Mouse (Mus musculus): ENCODE data around the gene Slc10a7. TPM values are rescaled to one million over a fixed set of nuclear protein-coding genes. Genes with fewer than 3 reads are reported as not detected.
"Not testable (repeated sequence)": the region's sequence is repeated elsewhere in the genome, so short reads cannot be mapped to it uniquely, and the experiment has no call there.

Slc10a7 gene
- polyA plus RNA-seq, 1 experiment from 2014 or later = 10.1 TPM

DNA sequence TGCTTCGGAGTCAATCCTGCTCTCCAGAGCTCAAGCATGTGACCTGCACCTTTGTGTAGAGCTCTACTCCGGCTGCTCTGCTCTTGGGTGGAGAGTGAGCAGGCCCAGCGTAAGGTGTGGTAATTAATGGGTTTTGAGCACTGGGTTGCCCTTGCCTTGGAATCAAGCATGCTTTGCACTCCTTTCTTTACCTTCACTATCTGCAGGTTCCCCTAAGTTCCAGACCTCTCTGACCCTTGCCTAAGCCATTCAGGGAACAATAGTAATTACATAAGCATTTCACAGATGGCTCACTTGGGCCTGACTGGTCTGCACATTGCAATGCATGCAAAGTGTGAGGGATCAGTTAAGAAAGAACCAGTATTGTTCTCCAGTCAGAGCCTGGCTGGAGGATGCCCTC, 28.6 kb downstream of the Slc10a7 start:
- 93% methylated on average over 3 of the region's 3 CpGs for WGBS
- Histone ChIP-seq H3K4me1 (ENCODE audit: control insufficient read depth, insufficient read depth, low read length) (no peaks in the 10 kb centered on the region), H3K4me2 (ENCODE audit: low read length) (no peak overlapping the region), H3K36me3 (ENCODE audit: control insufficient read depth, insufficient read depth, low read length) (0 out of 2 replicates have a peak, but pooled peaks cover 4% of the 10 kb centered on the region), H3K9ac (ENCODE audit: low read depth, low read length) (no peak overlapping the region), H3K9me3 (replicated peaks; ENCODE audit: control insufficient read depth, low read length, poor library complexity, severe bottlenecking) (no peaks in the 10 kb centered on the region), H3K27me3 (ENCODE audit: control insufficient read depth, insufficient read depth, low read depth, low read length) (no peaks in the 10 kb centered on the region), H3K4me3 (ENCODE audit: low read depth, low read length) (no peak overlapping the region), H3K27ac (ENCODE audit: low read length) (no peak overlapping the region)
- ATAC-seq = no peak

DNA sequence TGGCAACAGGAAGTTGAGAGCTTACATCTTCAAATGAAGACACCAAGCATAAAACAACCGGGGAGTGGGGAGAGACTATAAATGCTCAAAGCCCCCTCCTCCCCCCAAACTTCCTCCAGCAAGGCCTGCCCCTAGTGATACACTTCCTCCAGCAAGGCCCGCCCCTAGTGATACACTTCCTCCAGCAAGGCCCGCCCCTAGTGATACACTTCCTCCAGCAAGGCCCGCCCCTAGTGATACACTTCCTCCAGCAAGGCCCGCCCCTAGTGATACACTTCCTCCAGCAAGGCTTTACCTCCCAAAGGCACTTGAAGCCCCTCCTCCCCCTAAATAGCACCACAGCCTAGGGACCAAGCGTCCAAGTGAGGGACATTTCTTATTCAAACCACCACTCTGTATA, 33.5 kb downstream of the Slc10a7 start:
- H3K4me1 ChIP-seq (ENCODE audit: control insufficient read depth, insufficient read depth, low read length); H3K27ac ChIP-seq (ENCODE audit: low read length); ATAC-seq; H3K9me3 ChIP-seq (replicated peaks; ENCODE audit: control insufficient read depth, low read length, poor library complexity, severe bottlenecking); H3K9ac ChIP-seq (ENCODE audit: low read depth, low read length); H3K4me2 ChIP-seq (ENCODE audit: low read length); H3K27me3 ChIP-seq (ENCODE audit: control insufficient read depth, insufficient read depth, low read depth, low read length); H3K36me3 ChIP-seq (ENCODE audit: control insufficient read depth, insufficient read depth, low read length); H3K4me3 ChIP-seq (ENCODE audit: low read depth, low read length): not testable (repeated sequence)
- 93% methylated on average over 3 of the region's 6 CpGs for WGBS

DNA sequence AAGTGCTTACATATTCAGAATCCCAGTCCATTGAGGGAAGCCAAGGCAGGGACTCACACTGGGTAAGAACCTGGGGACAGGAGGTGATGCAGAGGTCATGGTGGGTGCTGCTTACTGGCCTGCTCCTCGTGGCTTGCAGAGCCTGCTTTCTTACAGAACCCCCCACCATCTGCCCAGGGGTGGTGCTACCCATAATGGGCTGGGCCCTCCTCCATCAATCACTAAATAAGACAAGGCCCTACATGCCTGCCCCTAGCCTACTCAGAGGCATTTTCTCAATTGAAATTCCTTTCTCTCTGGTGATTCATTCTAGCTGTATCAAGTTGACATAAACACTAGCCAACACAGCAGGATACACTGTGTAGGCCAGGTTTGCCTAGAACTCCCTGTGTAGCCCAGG, 34.5 kb downstream of the Slc10a7 start:
- Histone ChIP-seq H3K4me3 (ENCODE audit: low read depth, low read length) (no peak overlapping the region), H3K9ac (ENCODE audit: low read depth, low read length) (no peak overlapping the region), H3K27me3 (ENCODE audit: control insufficient read depth, insufficient read depth, low read depth, low read length) (no peaks in the 10 kb centered on the region), H3K36me3 (ENCODE audit: control insufficient read depth, insufficient read depth, low read length) (0 out of 2 replicates have a peak, but pooled peaks cover 4% of the 10 kb centered on the region), H3K4me1 (ENCODE audit: control insufficient read depth, insufficient read depth, low read length) (no peaks in the 10 kb centered on the region), H3K27ac (ENCODE audit: low read length) (no peak overlapping the region), H3K9me3 (replicated peaks; ENCODE audit: control insufficient read depth, low read length, poor library complexity, severe bottlenecking) (no peaks in the 10 kb centered on the region), H3K4me2 (ENCODE audit: low read length) (no peak overlapping the region)
- 55% methylated on average over 1 of the region's 1 CpGs for whole genome bisulfite sequencing
- ATAC-seq = no peak

DNA sequence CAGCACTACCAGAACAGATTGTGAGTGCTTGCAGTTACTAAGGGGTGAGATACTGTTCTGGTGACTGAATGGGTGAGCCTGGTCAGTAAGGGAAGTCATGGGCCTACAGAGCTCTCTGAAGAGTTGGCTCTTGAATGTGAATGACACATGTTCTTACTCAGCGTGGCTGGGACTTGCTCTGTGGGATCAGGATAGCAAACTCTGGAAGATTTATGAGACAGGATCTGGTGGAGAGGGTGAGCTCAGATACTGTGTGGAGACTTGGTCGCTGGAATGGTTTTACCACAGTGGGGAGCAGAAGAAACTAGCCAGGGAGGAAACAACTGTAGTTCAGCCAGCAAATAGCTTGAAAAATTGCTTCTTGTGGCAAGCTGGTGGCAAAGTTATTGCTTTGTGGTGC, 35.4 kb downstream of the Slc10a7 start:
- 91% methylated on average over 2 of the region's 2 CpGs for WGBS
- H3K27me3 ChIP-seq (ENCODE audit: control insufficient read depth, insufficient read depth, low read depth, low read length) = no peaks in the 10 kb centered on the region
- no peaks in the 10 kb centered on the region for H3K9me3 ChIP-seq (replicated peaks; ENCODE audit: control insufficient read depth, low read length, poor library complexity, severe bottlenecking)
- H3K4me1 ChIP-seq (ENCODE audit: control insufficient read depth, insufficient read depth, low read length) = 0 out of 2 replicates have a peak, but pooled peaks cover 2% of the 10 kb centered on the region
- H3K4me2 ChIP-seq (ENCODE audit: low read length) = no peak overlapping the region
- no peak for ATAC-seq
- no peak overlapping the region for H3K4me3 ChIP-seq (ENCODE audit: low read depth, low read length)
- H3K27ac ChIP-seq (ENCODE audit: low read length) = no peak overlapping the region
- H3K36me3 ChIP-seq (ENCODE audit: control insufficient read depth, insufficient read depth, low read length) = 0 out of 2 replicates have a peak, but pooled peaks cover 4% of the 10 kb centered on the region
- H3K9ac ChIP-seq (ENCODE audit: low read depth, low read length) = no peak overlapping the region

DNA sequence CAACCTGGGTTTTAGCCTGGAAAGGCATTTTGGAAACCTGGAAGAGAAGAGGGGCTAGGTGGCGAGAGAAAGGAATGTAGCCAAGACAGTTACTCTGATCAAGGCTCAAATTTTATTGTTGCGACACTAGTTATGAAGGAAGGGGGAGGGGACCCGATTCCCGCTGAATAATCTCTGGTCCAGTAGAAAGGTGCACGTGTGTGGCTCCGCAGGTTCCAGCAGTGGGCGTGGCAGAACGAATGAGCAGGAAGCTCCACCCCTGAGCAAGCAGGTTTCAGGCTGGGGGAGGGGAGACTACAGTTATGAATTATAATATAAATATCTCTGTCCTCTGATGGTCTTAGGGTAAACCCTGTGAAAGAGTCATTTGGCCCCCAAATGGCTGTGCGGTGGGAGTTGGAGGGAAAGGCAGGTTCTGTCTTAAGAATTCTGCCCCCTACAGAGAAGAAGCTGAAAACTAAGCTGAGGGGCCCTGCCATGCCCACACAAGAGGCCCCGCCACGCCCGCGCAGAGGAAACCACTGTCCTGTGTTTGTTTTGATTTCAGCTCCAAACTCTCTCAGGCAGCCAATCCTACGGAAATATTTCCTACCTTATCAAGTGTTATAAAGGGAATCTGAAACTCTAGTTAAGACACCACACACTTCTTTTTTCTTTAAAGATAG, 36.1 kb downstream of the Slc10a7 start:
- 44% methylated on average over 7 of the region's 14 CpGs for WGBS
- ATAC-seq = not testable (repeated sequence)

GRCm38 (mm10) chr8:78549971-78550751, 41.0 kb downstream of the Slc10a7 start:
- Histone ChIP-seq H3K4me3 (ENCODE audit: low read depth, low read length) (no peak overlapping the region), H3K9ac (ENCODE audit: low read depth, low read length) (no peak overlapping the region), H3K27ac (ENCODE audit: low read length) (peak overlapping the region; percentile 33), H3K36me3 (ENCODE audit: control insufficient read depth, insufficient read depth, low read length) (no peaks in the 10 kb centered on the region), H3K27me3 (ENCODE audit: control insufficient read depth, insufficient read depth, low read depth, low read length) (no peaks in the 10 kb centered on the region), H3K4me1 (ENCODE audit: control insufficient read depth, insufficient read depth, low read length) (peaks cover 15% of the 10 kb centered on the region), H3K4me2 (ENCODE audit: low read length) (no peak overlapping the region), H3K9me3 (replicated peaks; ENCODE audit: control insufficient read depth, low read length, poor library complexity, severe bottlenecking) (no peaks in the 10 kb centered on the region)
- WGBS = 29% methylated on average over 10 of the region's 10 CpGs
- peak; percentile 83 for ATAC-seq

More for the DNA sequence above, 36.1 kb downstream of the Slc10a7 start:
- H3K27me3 ChIP-seq (ENCODE audit: control insufficient read depth, insufficient read depth, low read depth, low read length); H3K4me3 ChIP-seq (ENCODE audit: low read depth, low read length); H3K27ac ChIP-seq (ENCODE audit: low read length); H3K9me3 ChIP-seq (replicated peaks; ENCODE audit: control insufficient read depth, low read length, poor library complexity, severe bottlenecking); H3K4me1 ChIP-seq (ENCODE audit: control insufficient read depth, insufficient read depth, low read length); H3K36me3 ChIP-seq (ENCODE audit: control insufficient read depth, insufficient read depth, low read length); H3K9ac ChIP-seq (ENCODE audit: low read depth, low read length); H3K4me2 ChIP-seq (ENCODE audit: low read length): not testable (repeated sequence)

GRCm38 (mm10) chr8:78550752-78551134, 41.6 kb downstream of the Slc10a7 start:
- no peak overlapping the region for H3K9ac ChIP-seq (ENCODE audit: low read depth, low read length)
- no peaks in the 10 kb centered on the region for H3K9me3 ChIP-seq (replicated peaks; ENCODE audit: control insufficient read depth, low read length, poor library complexity, severe bottlenecking)
- H3K27ac ChIP-seq (ENCODE audit: low read length) = peak overlapping the region; percentile 47; the same call in 1 of the 2 replicates
- ATAC-seq = peak; percentile 59; the same call in 1 of the 2 replicates
- H3K4me3 ChIP-seq (ENCODE audit: low read depth, low read length) = no peak overlapping the region
- H3K4me2 ChIP-seq (ENCODE audit: low read length) = no peak overlapping the region
- H3K4me1 ChIP-seq (ENCODE audit: control insufficient read depth, insufficient read depth, low read length) = peaks cover 15% of the 10 kb centered on the region
- H3K27me3 ChIP-seq (ENCODE audit: control insufficient read depth, insufficient read depth, low read depth, low read length) = no peaks in the 10 kb centered on the region
- no peaks in the 10 kb centered on the region for H3K36me3 ChIP-seq (ENCODE audit: control insufficient read depth, insufficient read depth, low read length)
- WGBS = 24% methylated on average over 2 of the region's 2 CpGs

DNA sequence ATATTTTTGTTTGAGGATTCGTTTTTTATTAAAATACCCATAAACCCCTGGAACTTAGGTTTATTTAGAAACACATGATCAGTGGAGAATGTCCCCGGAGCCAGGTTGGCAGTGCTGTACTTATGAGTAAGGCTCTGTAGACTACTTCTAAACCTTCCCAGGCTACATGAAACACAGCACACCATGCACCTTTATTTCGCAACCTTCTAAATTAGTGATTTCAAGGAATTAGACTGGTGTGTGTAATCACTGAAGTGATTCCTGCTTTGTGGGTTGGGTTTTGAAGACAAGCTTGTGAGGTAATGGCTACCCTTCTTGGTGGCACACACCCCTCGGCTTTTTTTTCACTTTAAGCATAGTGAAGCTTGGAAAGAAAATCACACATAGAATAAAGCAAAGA, 46.7 kb downstream of the Slc10a7 start:
- Histone ChIP-seq H3K4me2 (ENCODE audit: low read length) (no peak overlapping the region), H3K4me1 (ENCODE audit: control insufficient read depth, insufficient read depth, low read length) (peaks cover 13% of the 10 kb centered on the region), H3K4me3 (ENCODE audit: low read depth, low read length) (no peak overlapping the region), H3K9ac (ENCODE audit: low read depth, low read length) (no peak overlapping the region), H3K9me3 (replicated peaks; ENCODE audit: control insufficient read depth, low read length, poor library complexity, severe bottlenecking) (no peaks in the 10 kb centered on the region), H3K27me3 (ENCODE audit: control insufficient read depth, insufficient read depth, low read depth, low read length) (no peaks in the 10 kb centered on the region), H3K36me3 (ENCODE audit: control insufficient read depth, insufficient read depth, low read length) (no peaks in the 10 kb centered on the region), H3K27ac (ENCODE audit: low read length) (no peak overlapping the region)
- WGBS = 92% methylated on average over 4 of the region's 4 CpGs
- ATAC-seq = no peak
